Mouse (Mus musculus) activated CD4-positive, CD25-positive, alpha-beta regulatory T cell, adult 4 months (primary cell): ENCODE measurements around the gene 9330159F19Rik. TPM values are rescaled to one million over a fixed set of nuclear protein-coding genes. Genes with fewer than 3 reads are reported as not detected.

ENCODE experiments used
- ATAC-seq: one replicate; pipeline ENCODE4 v1.8.0; 2017
- polyA plus RNA-seq, 2 experiments: library from polyadenylated mRNA; unstranded; fragments of 100-300 nt; shearing (Covaris generic); gene quantifications; one replicate each; pipeline ENCODE4 v1.2.1; 2017

The 9330159F19Rik gene
- polyA plus RNA-seq: under 1 TPM in 1 of 2 experiments, not detected in 1; 0.17 TPM

DNA sequence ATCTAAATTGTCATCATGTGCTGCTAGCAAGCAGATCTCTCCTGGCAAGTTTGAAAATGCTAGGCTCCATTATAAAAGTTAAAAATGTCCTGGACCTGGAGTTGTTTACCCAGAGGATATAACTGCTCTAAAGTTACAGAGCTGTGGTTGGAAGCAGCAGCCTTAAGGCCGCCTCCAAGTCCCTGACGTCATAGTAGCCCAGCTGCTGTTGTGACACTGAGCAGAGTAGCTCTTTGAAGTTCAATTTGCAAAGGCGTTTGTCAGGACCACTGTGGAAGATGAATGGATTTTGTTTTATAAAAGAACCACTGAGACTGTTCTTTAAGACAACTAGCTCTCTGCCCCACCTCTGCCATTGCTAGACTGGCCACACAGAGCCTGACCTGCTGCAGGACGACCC, at the start of gene 9330159F19Rik:
Gene 9330159F19Rik, plus strand, starts transcription at position 154 of the 400 bp plus-strand sequence.
- ATAC-seq: no peak

DNA sequence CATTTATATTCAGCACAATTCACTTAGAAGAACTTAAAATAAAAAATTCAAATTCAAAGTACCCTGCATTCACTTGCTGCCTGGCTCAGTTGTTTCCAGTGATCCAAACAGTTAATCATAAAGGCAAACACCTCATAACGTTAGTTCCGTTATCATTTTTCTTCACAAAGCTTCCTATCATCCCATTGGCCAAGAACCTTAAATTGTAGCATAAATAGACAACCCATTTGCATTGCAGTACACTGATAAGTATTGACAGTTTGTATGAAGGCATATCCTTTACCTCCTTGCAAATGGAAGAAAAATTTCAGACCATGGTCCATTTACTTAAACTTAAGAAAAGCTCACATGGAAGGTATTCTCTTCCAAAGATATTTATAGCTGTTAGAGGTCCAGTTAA, 49.7 kb upstream of the 9330159F19Rik start:
- ATAC-seq: no peak

DNA sequence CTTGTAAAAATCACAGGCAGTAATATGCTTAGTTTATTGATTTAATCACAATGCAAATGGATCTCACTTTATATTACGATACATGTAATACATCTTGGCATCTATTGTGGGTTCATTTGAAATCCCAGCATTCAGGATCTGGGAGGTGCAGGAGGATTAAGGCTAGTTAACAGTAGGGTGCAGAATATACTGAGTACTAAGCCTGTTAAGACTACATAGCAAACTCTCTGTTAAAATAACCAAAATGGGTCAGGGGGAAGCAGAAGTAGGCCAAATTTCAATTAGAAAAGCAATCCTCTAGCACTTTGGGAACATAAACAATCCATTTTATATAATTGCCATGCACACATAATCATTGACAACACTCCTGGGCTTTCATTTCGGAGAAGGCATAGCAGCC, 37.6 kb upstream of the 9330159F19Rik start:
- ATAC-seq: no peak

DNA sequence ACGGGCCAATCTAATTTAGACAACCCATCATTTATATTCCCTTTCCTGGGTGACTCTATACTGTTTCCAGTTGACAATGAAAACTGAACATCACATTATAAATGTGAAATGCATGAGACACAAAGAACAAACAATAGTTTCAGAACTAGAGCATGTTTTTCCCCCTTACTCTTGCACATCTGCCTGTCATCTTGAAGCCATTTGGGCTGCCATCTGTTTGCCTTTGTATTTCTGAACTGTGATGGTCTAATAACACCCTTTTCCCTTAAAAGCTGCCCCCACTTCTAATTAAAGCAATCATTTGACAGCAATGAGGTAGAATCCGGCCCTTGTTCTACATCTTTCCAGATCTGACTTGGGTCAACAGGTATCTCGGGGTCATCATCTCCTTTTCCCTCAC, 35.8 kb upstream of the 9330159F19Rik start:
- no peak for ATAC-seq

DNA sequence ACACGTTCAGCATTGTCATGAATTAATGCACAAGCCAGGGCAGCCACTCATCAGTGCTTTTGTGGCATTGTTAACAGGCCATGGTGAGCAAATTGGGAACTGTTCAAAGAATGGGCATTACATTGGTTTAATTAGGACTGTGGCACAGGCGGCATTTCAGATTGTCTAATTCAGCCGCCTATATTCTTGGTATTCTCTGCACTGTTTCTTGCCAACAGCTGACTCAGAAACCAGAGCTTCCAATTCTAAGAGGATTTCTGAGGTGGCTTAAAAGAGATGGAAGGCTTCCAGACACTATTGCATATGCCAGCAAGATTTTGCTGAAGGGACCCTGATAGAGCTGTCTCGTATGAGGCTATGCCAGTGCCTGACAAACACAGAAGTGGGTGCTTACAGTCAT, 34.5 kb upstream of the 9330159F19Rik start:
- ATAC-seq: no peak

DNA sequence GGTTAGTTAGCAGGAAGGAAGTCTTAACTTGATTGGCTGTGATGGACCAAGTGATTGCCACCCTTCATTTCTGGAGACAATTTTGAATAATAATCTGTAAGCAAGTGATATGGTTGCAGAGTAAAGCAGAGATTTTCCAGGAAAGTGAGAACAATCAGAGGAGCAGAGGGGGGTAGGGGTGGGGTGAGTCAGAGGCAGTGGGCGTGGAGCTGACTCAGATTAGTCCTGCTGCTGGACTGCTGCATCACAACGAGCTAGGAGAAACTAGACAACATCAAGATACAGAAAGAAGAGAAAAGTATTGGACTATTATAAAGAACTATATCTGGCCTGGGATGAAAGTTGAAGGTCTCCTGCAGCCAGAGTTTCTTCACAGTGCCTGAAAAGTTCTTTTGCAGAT, 33.4 kb upstream of the 9330159F19Rik start:
- no peak for ATAC-seq

DNA sequence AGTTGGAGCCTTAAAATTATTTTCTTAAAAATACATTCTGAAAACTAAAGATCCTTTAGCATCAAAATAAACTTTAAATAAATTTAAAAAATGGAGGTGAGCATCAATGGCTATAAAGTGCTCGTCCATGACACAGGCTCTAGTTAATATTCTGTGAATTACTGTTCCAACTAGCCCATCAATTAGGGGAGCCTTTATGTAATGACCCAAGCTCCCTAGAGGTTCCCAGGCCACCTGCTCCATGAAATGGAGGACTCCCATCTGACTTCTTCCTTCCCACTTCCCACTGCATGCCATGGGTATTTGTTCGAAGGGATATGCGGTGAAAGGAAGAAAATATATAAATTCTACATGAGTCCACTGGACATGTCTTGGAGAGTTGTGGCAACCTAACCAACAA, 31.2 kb upstream of the 9330159F19Rik start:
- ATAC-seq: no peak

DNA sequence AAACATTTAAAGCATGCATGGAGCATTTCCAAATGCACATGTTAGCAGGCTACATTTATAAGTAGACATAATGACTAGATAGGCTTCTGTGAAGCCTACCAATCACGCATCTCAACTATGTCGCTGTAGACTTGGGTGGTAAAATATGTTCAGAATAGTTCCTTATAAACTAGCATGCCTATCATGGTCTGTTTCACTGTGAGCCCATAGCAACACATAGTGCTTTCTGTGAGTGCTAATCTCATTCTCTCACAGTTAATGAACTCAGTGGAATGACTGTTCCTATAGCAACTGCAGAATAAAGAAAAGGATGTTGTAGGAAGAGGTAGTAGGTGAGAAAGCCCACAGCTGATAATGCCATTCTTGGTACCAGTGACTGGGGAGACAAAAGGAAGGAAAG, 30.4 kb upstream of the 9330159F19Rik start:
- ATAC-seq: no peak

DNA sequence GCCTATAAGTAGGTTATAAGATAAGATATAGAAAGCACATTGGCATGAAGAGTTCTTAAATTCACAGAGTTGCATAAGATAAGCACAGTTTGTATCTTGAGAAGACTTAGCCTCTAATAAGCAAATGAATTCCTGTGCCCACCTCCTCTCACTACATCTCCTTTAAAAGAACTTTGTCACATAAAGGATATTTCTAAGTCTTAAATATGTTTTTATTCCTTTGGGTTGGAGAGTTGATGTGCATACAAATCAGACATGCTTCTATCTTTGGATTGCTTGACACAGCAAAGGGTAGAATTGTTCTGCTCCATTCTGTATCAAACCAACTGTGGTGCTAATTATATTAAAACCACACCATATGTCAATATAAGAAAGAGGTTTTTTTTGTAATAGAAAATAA, 17.6 kb upstream of the 9330159F19Rik start:
- ATAC-seq: no peak

DNA sequence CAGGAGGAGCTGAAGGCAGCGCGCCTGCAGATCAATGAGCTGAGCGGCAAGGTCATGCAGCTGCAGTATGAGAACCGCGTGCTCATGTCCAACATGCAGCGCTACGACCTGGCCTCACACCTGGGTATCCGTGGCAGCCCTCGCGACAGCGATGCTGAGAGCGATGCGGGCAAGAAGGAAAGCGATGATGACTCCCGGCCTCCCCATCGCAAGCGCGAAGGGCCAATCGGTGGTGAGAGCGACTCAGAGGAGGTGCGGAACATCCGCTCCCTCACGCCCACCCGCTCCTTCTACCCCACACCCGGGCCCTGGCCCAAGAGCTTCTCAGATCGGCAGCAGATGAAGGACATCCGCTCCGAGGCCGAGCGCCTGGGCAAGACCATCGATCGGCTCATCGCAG, 14.6 kb upstream of the 9330159F19Rik start:
- no peak for ATAC-seq

DNA sequence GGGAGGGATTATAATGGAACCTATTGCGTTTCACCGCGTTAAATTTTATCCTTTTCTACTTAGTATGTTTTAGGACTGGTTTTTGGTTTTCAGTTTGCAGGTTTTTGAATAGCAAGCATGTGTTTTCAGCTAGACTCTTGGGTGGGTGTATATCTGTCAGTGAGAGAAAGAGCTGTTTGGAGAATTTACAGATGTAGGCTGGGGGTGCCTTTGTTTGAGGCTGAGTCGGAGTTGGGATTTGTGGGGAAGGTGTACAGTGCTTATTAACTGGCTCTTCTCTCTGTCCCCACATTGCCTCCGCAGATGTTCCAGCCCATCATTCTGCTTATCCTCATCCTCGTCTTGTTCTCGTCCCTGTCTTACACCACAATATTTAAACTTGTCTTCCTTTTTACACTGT, 12.8 kb upstream of the 9330159F19Rik start, which contains the start of gene Gm49353:
Gene Gm49353, plus strand, starts transcription at position 313 of the 400 bp plus-strand sequence.
- ATAC-seq: no peak

DNA sequence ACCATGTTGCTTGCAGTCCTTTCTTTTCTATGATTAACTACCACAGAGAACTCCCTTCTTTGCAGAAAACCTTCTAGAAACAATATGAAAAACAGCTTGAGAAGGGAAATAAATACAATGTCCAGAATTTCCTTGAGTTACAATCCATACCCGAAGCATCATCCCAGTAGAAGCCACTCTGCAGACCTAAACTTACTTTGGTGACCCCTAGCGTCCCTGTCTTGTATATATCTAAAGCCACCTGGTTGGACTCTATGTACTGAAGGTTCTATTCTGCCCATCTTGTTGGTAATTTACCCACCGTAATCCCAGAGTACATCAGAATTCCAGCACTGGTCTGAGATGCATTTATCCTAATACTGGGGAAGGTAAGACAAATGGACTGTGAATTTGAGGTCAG, 11.6 kb upstream of the 9330159F19Rik start:
- no peak for ATAC-seq

DNA sequence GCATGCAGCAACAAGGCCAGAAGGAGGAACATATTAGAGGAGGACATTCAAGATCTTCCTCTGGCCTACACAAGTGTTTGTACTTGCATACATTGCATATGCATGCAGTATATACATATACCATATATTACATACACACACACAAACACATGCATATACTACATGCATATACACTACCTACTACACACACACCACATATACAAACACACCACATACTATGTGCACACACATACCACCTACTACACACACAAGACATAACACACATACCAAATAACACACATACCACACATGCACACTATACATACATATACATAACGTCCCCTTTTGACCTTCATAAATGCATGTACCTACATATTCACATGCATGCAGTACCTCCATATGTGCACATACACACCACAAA, 10.8 kb upstream of the 9330159F19Rik start:
- ATAC-seq: no peak

DNA sequence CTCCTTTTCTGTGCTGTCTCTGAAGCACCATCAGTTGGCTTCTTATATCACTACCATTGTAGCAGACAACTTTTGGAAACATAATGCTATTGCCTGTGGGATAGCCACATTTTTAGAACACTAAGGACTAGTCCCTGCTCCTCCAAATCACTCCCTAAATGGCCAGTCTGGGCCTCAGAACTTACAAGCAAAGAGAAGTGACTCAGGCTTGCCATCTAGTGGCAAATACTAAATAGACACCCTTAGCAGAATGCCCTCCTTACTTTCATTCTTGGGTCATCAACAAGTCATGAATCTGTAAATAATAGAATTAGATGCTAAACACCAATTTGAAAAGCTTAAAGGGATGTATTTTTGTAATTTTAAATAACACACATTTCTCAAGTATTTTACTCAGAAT, 4.7 kb upstream of the 9330159F19Rik start:
- ATAC-seq: no peak

DNA sequence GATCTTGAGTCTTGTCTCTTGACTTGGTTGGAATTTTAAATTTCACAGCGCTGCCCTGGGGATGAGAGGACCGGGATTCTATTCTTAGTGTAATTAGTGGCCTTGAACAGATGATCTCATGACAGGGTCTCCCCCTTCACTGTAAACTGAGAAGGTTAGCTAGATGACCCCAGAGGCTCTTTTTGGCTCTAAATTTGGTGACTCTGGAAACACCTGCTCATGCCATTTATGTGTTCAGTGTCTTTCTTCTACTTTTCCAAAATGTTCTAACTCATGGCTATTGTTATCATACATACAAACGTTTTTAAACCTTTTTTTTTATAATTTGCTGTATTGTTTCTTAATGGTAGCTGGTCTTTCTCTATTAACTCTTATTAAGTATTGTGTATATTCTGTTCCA, 2.7 kb upstream of the 9330159F19Rik start:
- ATAC-seq: no peak

DNA sequence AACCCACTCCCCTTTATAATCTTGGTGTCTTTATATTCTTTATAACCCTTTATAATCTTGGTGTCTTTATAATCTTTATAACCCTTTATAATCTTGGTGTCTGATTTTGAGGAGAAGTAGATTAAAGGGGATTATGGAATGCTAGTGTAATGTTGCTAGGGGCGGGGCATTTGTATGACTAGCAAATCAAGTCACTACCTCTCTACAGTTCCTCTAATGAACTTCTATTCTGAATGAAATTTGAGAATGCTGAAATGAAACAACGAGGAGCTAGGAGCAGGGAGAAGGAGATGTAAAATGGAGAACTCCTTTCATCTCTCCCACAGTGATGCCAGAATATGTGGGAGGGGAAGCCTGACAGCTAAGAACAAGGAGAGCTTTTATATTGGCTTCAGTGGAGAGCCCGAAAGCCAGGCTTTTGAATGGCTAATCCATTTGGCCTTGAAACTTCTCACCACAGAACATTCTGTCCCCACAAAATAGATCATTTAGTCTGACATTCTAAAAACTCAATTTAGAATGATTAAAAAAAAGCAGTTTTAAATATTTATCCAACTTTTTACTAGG, 2.2 kb downstream of the 9330159F19Rik start:
- no peak for ATAC-seq

DNA sequence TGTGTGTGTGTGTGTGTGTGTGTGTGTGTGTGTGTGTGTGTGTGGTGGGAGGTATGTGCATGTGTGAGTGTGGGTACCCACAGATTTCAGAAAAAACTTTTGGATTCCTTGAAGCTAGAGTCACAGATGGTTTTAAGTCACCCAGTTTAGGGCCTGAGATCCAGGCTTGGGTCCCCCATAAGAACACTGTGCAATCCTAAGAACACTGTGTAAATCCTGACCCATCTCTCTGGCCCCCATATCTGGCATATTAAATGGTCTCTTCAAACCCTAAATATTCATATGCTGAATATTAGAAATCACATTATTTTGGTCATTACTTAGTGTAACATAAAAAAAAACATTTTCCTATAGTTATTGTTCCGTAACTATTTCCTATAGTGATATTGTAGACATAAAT, 5.6 kb downstream of the 9330159F19Rik start:
- ATAC-seq: no peak

DNA sequence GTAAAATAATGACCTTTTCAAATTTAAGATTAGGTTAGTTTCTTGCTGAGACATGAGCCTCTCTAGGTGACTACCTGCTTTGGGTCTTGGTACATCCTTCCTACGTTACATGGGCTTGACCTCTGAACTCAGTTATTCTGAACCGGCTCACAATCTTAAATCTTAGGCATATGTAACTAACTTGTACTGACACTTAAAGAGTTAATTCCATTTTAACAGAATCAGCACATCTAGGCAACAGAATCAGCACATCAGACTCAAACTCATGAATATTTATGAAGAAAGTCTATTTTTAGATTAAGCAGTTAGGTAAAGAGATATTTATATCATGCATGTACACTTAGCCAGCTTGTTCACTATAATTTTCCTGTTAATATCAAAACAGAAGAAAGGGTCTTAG, 6.0 kb downstream of the 9330159F19Rik start:
- ATAC-seq: no peak

DNA sequence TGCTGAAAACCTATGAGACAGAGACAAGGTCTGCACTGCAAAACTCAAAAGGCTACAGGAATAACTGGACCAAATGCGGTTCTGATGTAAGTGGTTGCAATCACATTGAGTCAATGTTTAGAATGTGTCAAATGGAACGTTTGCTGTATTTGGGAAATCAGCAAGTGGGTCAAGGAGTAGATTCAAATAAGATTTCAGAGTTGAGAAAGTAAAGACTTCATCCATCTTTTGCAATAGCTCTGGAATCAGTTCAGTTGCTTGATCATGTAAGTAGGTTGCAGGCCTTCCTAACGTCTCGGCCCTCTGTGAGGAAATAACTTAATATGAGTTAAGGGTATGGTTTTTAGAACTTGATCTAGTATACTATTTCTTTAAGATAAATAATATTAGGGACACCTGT, 13.9 kb downstream of the 9330159F19Rik start:
- no peak for ATAC-seq

DNA sequence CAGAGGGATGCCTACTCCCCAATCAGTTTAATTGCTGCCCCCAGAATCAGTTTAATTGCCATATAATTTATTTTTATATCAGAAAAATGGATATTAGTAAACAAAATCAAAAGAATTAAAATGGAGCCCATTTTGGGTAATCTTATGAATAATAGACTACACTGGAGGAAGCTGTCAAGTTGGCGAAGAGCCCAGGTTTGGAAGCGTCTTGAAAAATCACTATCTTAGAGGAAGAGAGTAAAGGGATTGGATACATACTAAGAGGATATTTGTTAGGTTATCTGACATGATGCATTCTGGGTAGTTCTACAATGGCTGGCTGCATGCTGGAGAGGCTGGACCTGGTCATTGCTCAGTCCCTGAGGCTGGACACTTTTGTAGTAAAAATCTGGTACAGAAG, 19.8 kb downstream of the 9330159F19Rik start:
- no peak for ATAC-seq

Other genes starting within 250 kb of the 9330159F19Rik start
- gene 2310057J18Rik, start 225.3 kb upstream of the 9330159F19Rik start, polyA plus RNA-seq: not detected
- not detected for gene Soga3, start 67.8 kb upstream of the 9330159F19Rik start, polyA plus RNA-seq
- gene Gm49353, start 12.7 kb upstream of the 9330159F19Rik start, polyA plus RNA-seq: not detected
- 10 to 100 TPM; 21.7 to 29.4 TPM for gene Echdc1, start 101.6 kb downstream of the 9330159F19Rik start, polyA plus RNA-seq
- 10 to 100 TPM; 60.3 to 63.4 TPM for gene Rnf146, start 150.8 kb downstream of the 9330159F19Rik start, polyA plus RNA-seq